Mouse (Mus musculus): ENCODE results near the gene Gfy.

DNA sequence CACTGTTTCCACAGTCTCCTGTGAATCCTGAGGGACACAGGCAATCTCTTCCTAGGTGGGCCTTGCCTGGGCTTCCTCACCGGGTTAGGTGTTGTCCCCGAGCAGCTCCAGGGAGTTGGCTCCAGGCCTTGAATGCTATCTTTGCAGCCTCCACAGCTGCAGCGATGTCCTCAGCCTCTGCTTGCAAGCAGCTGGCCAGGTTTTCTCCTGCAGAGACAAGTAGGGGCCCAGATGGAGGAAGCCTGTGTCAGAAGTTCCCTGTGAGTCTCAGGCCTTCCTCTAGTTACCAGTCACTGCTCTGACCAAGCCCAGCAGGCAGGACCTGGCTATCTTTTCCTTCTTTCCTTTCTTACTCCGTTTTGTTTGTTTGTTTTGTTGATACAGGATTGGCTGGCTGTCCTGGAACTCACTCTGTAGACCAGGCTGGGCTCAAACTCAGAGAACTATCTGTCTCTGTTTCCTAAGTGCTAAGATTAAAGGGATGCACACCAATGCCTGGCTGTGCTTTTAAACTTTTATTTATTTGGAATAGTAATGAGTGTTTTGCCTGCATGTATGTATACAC, 30.8 kb downstream of the Gfy start:
- TF ChIP-seq CTCF (IDR thresholded peaks at IDR 0.05; ENCODE audit: insufficient read depth, low read length) (no peak), POLR2A (IDR thresholded peaks at IDR 0.05; ENCODE audit: borderline replicate concordance, extremely low read depth, low read depth, low read length) (no peak)

All from lung, adult 2 months (tissue).